Mouse (Mus musculus) G1E-ER4 (cell line): ENCODE measurements around the gene Hebp2. TPM values are rescaled to one million over a fixed set of nuclear protein-coding genes. Genes with fewer than 3 reads are reported as not detected.

Experiments
- GATA1 ChIP-seq: IDR thresholded peaks from one replicate; pipeline ENCODE4 v1.8.0; 2012; ENCODE audit warnings: low read length, inconsistent platforms
- polyA plus RNA-seq: library from polyadenylated mRNA; stranded (reverse); fragments of >175 nt; gene quantifications from 2 replicates; pipeline ENCODE4 v1.2.3, GENCODE M21; 2012

Gene Hebp2
- not detected in 2 replicates for polyA plus RNA-seq

GRCm38 (mm10) chr10:18545813-18546235 is at the start of gene Hebp2:
TSS of gene Hebp2 (minus strand) at chr10:18546076.
- TF ChIP-seq GATA1: no peak

DNA sequence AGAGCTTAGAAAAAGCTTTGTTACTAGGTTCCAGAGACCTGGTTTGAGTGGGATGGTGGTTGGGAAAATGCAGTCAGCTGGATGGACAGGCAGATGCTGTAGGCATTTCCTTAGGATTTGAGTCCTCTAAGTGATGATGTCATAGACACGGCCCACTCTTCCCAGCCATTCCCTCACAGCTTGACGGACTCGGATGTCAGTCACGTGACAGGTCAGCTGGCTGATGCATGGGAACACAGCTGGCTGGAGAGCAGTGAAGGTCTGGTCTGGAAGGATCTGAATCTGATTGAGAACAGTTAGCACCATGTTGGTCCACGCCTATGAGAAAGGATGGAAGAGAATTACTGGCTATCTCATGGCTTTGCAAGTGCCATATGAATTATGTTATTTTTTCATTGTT is 43.6 kb upstream of the Hebp2 start:
- TF ChIP-seq GATA1: no peak

GRCm38 (mm10) chr10:18584188-18584587 is 38.3 kb upstream of the Hebp2 start:
- no peak for TF ChIP-seq GATA1

- no peak for TF ChIP-seq GATA1
Observed at GRCm38 (mm10) chr10:18572581-18572980, 26.7 kb upstream of the Hebp2 start.

DNA sequence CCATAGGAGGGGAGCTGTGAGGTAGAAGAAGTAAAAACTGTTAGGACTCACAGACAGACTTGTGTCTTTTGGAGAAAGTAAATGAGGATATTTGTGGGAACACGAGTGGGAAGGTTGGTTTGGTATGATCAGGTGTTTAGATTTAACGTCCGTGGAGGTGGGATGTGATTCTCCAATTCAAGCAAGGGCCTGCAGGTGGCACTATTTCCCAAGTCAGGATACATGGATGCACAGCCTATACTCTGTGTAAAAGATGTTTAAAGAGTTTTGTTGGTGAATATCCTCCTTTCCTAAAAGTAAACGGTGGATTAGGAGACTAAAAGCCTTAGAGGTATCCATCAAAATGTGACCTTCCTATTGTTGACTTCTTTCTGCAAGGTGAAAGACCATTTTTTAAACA is 17.1 kb upstream of the Hebp2 start:
- TF ChIP-seq GATA1: no peak

DNA sequence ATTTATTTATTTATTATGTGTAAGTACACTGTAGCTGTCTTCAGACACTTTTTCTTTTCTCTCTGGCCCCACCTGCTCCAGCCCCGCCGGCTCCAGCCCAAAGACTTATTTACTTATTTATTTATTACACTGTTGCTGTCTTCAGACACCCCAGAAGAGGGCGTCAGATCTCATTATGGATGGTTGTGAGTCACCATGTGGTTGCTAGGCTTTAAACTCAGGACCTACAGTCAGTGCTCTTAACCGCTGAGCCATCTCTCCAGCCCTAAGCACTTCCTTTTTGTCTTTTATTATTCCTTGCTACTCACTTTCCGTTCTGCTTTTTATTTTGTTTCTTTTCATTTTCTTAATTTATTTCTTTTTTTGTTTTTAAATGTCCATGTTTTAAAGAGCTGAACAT is 15.6 kb upstream of the Hebp2 start:
- no peak for TF ChIP-seq GATA1

DNA sequence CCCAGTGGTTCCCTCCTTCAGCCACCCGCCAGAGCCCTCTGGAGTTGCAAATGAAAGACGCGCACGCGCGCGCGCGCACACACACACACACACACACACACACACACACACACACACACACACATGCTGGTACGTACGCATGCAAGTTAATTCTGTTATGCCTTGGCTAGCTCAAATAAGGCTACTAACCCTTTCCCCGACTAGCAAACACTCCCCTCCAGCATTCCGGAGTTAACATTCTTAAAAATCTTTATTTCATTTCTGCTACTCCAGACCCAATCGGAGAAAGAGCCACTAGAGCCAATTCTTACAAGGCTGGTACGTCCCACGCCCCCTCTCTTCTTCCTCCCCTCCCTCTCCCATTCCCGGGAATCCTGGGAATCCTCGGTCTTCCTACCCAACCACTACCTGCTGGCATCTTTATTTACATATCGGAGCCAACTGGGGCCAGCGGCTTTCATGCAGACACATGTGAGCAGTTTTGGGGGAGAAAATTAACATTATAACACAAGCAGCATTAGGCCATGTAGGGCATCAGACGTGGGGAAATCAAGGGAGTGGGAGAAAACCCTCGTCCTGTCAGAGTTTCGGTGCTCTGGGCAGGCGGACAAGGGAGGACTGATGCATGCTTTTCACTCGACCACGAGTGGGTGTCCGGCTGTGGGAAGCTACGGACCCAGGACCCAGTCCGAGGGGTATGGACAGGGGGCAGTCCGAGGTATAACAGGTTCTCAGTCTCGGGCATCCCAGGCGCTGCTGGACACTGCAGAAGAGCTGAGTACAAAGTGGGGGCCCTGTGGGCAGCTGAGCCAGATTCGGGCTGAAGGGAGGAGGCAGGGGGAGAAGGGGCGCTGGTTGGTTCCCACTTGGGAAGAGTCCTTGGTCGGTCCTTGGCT is 3.7 kb upstream of the Hebp2 start:
- TF ChIP-seq GATA1: no peak

DNA sequence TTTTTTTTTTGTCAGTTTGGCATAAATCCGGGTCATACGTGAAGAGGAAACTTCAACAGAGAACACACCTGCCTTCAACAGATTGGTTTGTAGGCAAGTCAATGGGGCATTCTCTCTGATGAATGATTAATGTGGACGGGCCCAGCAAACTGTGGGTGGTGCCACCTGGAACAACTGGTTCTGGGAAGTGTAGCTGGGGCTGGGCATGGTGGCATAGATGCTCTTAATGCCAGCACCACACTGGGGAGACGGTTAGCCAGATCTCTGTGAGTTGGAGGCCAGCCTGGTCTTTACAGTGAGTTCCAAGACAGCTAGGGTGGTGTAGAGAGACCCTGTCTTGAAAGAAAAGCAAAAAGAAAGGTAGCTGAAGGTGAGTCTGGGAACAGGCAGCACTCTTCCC is 1.5 kb upstream of the Hebp2 start:
- no peak for TF ChIP-seq GATA1

- no peak for TF ChIP-seq GATA1
Observed at GRCm38 (mm10) chr10:18545309-18545708, 567 bp downstream of the Hebp2 start.

DNA sequence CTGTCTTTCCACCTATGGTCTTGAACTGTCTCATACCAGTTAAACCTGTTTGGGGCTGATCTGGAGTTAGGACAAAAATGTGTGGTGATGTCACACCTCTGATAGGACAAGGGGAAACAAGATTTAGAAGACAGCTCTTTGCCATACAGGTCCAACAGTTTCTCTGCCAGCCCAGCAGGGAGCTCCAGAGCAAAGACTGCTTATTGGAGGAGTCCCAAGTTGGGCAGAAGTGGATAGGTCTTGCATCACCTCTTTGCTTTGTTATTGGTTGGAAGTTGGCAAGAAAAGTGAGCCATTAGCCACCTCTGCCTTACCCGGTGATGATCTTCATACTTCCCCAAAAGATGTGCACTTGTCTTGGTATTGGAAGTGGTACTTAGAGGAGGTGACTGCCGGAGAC is 9.0 kb downstream of the Hebp2 start:
- TF ChIP-seq GATA1: no peak

GRCm38 (mm10) chr10:18532293-18532692 is 13.6 kb downstream of the Hebp2 start:
- no peak for TF ChIP-seq GATA1

DNA sequence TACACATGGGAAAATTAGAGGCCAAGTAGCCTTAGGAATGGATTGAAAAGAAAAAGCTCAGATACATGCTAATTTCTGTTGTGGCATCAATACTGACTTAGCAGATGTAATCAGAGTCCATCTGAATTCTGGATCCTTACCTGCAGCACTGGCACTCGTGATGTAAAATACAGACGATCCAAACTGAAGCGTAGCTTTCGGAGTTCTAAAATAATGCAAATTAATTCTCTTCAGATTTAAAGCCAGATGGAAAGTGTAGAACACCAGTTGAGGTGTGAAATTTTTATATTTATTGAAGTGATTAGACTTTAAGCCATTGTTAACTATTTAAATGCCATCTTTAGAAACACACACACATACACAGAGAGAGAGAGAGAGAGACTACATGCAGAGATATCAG is 15.7 kb downstream of the Hebp2 start:
- no peak for TF ChIP-seq GATA1

- no peak for TF ChIP-seq GATA1
Observed at GRCm38 (mm10) chr10:18529177-18529576, 16.7 kb downstream of the Hebp2 start.

DNA sequence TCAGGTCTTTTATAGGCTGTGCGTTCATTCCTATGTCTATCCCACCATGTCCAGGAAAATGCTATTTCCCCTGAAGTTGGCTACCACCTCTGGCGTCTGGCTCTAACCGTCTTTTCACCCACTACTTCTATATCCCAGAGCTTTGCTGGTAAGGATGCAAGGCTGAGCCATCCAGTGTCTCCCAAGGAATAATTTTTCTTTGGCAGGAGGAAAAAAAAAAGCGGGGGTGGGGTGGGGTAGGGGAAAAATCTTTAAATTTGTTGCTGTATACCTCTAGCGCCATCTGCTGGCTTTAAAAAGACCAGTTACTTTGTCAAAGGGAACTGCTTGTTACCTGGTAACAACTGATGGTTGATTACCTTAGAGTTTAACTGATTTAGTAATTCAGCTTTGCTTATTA is 17.4 kb downstream of the Hebp2 start:
- TF ChIP-seq GATA1: no peak

DNA sequence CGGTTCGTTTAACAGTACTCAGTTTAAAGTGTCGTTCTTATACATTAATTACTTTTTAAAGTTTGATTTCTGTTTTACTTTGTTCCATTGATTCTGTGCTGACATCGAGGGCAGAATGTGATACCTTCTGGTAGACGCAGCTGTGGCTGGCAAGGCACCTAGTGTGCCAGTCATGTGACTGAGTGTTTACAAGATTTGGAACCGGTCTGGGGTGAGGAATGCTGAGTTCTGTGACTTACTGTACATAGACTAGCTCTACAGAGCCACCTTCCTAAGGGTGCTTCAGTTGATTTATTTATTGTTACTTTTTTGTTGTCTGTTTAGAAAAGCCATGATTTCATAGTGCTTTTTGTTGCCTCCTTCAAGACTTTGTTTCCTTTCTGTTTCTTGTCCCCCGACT is 18.1 kb downstream of the Hebp2 start:
- TF ChIP-seq GATA1: no peak

GRCm38 (mm10) chr10:18526851-18527675 is 18.8 kb downstream of the Hebp2 start:
- TF ChIP-seq GATA1: no peak
